Mouse (Mus musculus) right cerebral cortex, postnatal 36 days (tissue): ENCODE data around the gene Olfr706.
"Not testable (repeated sequence)": the region's sequence is repeated elsewhere in the genome, so short reads cannot be mapped to it uniquely, and the experiment has no call there.

Experiments
- DNase-seq, 2 experiments: peaks; one replicate each; pipeline ENCODE4 v3.0.0; 2022; ENCODE audit warnings: low spot score in 2 of 2, mixed read lengths in 1 of 2

Gene Olfr706

DNA sequence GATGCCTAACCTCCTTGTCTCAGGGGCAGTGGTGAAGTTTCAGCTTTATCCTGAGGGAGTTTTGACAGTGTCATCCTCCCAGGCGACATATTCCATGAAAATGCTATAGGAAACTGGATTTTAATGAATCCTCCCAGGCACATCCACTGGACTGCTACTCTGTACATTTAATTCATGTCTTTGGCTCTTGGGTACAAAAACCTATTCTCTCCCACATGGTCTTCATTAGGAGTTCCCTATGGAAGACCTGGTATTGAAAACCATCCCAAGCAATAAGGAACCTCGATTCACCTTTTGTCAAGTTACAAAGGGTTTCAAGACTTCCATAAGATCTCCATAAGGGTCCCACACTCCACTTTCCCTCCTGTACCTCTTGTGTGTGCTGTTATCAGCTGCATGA lies at the start of gene Olfr706:
TSS of gene Olfr706 (minus strand) at position 101 of the 400 bp plus-strand sequence.
- DNase-seq, result no peak

DNA sequence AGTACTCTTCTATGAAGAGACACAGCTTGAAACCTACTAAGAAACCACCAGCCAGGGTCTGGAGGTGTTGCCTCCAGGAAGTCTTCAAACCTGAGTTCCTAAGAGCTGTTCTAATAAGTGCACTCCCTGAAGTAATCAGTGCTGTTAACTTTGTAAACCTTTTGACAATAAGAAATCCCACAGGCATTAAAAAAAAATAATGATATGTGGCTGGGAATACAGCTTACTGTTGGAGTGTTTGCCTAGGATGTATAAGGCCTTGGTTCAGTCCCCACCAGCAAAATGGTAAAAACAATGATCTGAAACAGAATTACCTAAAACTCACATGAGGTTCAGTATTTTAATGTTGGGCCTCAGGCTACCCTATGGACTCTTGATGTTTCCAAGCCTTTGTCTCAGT lies 44.2 kb upstream of the Olfr706 start, which contains the start of gene Olfr709-ps1:
TSS of gene Olfr709-ps1 (minus strand) at position 101 of the 400 bp plus-strand sequence.
- DNase-seq, result no peak

DNA sequence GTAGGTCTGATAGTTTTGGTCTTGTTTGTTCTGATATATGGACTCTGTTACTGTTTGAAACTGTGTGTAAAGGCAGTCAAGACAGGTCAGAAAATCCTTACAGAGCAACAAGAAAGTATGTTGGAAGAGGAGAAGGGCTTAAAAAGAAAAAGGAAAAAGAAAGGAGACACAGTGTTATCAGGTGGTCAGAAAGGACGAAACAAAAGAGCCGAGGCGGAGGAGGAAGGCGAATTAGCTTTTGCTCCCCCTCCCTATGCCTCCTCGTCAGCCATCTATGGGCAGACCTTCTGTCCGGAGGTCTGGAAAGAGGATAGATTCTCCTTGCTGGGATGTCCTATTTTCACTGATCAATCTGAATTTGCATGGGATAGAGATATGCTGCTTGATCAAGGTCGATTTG lies 33.0 kb upstream of the Olfr706 start:
- not testable (repeated sequence) for DNase-seq

DNA sequence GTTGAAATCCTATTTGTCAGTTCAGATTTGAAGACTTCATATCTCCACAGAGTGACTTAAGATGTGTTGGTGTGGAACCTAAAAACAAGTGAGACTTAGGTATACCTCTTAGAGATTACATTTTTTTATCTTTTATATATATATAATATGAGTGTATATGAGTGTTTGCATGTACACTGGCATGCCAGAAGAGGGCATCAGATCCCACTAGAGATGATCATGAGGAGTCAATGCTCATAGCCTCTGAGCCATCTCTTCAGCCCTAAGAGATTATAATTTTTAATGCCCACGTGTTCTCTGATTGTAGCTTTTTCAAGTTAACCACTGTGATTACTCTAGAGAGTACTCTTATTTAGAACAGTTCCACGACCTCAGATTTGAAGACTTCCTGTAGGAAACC lies 19.7 kb upstream of the Olfr706 start, which contains the start of gene Olfr1532-ps1:
TSS of gene Olfr1532-ps1 (plus strand) at position 326 of the 400 bp plus-strand sequence.
- DNase-seq, result no peak

DNA sequence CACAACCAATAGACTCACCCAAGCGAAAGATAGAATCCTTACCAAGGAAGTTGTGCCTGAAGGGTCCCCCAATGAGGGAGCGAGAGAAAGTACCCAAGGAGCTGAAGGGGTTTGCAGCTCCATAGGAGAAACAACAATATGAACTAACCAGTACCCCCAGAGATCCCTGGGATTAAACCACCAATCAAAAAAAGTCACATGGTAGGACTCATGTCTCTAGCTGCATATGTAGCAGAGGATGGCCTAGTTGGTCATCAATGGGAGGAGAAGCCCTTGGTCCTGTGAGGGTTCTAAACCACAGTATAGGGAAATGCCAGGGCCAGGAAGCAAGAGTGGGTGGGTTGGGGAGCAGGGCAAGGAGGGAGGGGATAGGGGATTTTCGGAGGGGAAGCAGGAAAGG lies 13.2 kb upstream of the Olfr706 start, which contains the start of gene Olfr707:
TSS of gene Olfr707 (minus strand) at position 101 of the 400 bp plus-strand sequence.
- DNase-seq, result not testable (repeated sequence)

DNA sequence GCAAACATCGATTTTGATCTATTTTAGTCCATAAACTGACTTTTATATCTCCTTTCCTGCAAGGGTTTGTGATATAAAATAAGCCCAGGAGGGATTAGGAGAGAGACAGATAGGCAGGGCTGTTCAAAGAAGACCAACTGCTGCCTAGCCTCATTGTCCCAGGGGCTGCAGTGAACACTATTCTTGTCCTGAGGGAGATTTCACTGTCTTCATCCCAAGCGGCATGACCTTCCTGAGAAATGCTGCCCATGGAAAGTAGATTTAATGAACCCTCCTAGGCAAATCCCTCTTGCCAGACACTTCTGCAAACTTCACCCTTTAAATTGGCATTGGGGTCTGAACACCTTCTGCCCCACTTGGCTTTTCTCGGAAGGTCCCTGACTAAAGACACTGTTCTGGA lies 11.2 kb downstream of the Olfr706 start, which contains the start of gene Olfr705:
TSS of gene Olfr705 (minus strand) at position 101 of the 400 bp plus-strand sequence.
- DNase-seq, result no peak

DNA sequence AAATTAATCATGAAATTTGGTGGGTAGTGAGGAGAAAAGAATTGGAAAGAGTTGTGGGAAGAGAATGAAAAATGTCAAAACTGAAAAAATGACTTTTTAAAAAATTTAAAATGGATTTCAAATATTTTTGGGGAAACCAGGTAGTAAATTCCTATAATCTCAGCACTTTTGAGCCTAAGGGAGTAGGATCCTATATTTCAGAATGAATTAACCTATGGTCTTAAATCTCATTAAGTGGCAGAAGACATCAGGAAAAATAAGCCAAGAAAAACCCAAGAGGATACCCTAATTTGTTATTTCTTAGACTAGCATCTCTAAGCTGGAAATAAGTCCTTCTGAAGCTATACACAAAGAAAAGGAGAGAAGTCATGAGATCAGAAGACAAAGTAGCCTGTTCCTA lies 25.1 kb downstream of the Olfr706 start, which contains the start of gene Olfr704:
TSS of gene Olfr704 (plus strand) at position 301 of the 400 bp plus-strand sequence.
- no peak for DNase-seq

DNA sequence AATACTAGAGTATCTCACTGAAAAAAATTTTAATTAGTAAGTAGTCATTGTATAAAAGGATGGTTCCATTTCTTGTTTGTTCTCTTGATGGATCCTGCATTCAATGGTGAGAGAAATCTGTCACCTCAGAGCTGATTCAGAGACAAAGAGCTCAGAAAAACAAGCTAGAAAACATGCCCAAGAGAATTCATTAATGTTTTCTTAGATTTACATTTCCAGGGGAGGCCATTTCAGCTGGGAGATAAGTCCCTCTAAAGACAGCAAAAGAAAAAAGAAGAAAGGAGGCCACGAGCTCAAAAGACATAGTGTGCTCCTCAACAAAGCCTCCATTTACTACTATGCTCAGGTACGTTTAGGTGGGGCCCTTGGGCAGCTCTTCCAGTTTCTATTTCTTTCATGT lies 44.9 kb downstream of the Olfr706 start, which contains the start of gene Olfr703:
TSS of gene Olfr703 (plus strand) at position 301 of the 400 bp plus-strand sequence.
- DNase-seq, result no peak

DNA sequence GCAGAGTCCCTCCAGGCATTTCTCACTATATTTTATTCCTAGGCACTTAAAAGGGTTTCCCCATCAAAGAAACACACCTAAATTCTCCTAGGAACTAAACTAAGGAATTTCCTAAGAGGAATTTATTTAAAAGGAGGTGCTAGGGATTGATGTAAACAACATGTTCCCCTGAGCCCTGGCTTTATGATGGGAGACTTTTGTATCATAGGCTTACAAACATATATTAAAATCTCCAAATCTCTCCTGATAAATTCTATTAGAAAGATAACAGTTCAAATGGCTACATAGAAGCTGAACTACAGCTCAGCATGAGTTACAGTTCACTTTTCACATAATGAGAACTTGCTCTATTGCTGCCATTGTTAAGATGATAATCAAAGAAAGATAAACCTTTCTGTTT lies 54.2 kb downstream of the Olfr706 start, which contains the start of gene Olfr702:
TSS of gene Olfr702 (minus strand) at position 101 of the 400 bp plus-strand sequence.
- DNase-seq, result no peak
